Mouse (Mus musculus) left cerebral cortex, postnatal 36 days (tissue): ENCODE measurements at regions not wholly inside any gene's neighbourhood (a gene's known extent, or its start where the extent isn't known, plus 50 kb on each side); places are given as distances from the start of the nearest gene placed in this dataset.
"Not testable (repeated sequence)": the region's sequence is repeated elsewhere in the genome, so short reads cannot be mapped to it uniquely, and the experiment has no call there.

ENCODE experiments used
- DNase-seq, 2 experiments: peaks; one replicate each; pipeline ENCODE4 v3.0.0; 2021 to 2022; ENCODE audit warnings: low spot score in 2 of 2, mixed read lengths in 1 of 2
- intact Hi-C: fragments of 180-260 bp; cut with DNase I; formaldehyde crosslinking; loops from one replicate; pipeline ENCODE4 v1.15.1; 2025

DNA sequence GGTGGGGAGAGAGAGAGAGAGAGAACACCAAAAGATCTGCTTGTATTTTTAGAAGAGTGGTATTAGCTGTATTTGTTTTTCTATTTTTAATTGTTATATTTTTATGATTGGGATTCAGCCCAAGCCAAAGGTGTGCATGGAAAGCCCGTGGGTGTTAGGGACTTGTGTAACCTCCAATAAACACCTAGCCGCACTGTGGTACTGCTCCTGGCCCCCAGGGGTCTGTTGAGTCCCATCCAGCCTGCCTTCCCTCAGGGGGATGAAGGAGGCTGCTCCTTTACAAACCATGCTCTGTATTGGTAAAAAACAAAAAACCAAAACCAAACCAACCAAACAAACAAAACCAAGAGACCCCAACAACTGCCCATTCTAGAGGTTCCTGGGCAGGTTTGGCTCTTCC, 531.7 kb downstream of the Zfp704 start:
- DNase-seq: no peak
- intact Hi-C loops: loop anchor here (10.0 kb wide), 2 partner anchors 317 to 627 kb away; no protein-coding TSS in a partner anchor

DNA sequence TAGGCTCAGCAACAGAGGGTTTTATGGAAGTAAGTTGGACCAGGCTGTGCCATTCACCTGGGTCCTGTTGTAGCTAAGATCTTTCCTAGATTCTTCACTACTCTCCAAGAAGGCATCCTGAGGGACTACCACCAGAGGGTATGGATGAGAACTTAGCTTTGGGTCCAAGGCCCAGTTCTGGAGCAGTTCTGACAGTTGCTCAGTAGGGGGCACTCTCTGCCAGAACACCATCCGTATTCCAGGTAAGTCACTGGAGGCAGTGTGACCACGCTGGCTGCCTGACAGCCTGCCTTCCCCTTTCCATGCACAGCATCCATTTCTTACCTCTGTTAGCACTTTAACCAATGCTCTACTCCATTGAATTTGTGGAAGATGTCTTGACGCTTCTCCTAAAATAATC, 533.2 kb downstream of the Zfp704 start:
- intact Hi-C loops: loop anchor here (2.0 to 10.0 kb wide), 3 partner anchors 318 to 628 kb away; no protein-coding TSS in a partner anchor
- peak; percentile 55 to 66 for DNase-seq

DNA sequence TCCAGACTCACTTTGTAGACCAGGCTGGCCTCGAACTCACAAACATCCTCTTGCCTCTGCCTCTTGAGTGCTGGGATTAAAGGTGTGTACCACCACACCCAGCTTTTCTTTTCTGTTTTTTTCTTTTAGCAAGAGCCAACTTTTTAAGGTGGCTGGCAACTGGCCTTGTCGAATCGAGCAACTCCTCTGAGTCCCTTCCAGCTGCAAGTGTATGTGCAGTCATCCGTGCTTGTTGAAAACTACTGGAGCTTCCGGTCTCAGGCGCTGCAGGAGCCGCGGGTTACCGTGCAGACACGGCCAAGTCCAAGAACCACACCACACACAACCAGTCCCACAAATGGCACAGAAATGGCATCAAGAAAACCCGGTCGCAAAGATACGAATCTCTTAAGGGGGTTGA, 537.4 kb downstream of the Zfp704 start:
- intact Hi-C loops: loop anchor here (10.0 kb wide), 2 partner anchors 322 to 632 kb away; no protein-coding TSS in a partner anchor
- DNase-seq: not testable (repeated sequence)

DNA sequence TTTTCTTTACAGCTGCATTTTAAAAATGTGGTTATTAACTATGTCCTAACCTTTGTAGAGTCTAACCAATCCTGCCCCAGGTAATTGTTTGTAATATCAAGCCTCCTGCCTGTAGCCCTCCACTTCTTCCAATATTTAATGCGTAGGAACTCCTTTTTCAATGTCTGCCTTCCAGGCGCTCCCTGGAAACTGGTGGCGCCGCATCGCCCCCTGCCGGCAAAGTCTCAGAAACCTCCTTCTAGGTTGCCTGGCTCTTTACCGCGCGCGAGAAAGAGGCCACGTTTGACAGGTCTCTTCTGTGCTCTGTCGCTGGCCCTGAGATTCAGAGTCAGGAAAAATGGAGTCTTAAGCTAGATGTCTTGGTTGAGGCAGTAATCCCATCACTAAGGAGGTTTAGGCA, 542.8 kb downstream of the Zfp704 start:
- DNase-seq: peak; percentile 75 to 79
- intact Hi-C loops: loop anchor here (2.0 to 5.0 kb wide), 2 partner anchors 110 to 470 kb away; no protein-coding TSS in a partner anchor

DNA sequence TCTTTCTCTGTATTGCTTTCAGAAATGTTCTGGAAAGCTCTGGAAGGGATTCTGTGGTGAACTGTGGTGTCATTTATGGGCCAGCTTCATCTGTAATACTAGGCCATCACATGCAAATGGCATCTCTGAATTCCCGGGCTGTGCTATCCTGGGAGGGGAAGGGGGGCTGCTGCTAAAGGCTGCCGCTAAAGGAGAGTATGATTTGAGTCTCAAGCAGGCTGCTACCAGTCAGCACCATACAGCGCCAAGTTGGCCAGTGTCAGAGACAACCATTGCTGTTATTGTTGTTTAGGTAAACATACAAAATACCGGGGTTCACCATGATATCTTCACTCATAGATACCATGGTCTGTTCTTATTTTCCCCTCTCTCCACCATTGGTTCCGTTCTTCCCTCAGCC, 543.5 kb downstream of the Zfp704 start:
- intact Hi-C loops: loop anchor here (2.0 to 5.0 kb wide), 2 partner anchors 110 to 469 kb away; no protein-coding TSS in a partner anchor
- no peak for DNase-seq

DNA sequence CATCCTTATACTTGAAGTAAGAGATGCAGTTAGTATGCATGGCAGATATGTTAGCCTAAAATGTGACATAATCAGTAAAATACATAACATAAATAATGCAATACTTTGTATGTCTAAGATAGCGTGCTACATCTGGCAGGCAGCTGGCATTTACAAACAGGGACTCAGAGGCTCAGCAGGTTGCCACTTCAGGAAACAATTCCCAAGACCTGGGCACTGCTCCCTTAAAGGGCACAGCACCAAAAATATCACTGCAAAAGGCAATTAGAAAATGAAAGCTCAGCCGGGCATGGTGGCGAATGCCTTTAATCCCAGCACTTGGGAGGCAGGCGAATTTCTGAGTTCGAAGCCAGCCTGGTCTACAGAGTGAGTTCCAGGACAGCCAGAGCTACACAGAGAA, 544.0 kb downstream of the Zfp704 start:
- intact Hi-C loops: loop anchor here (2.0 to 5.0 kb wide), 3 partner anchors 101 to 469 kb away; no protein-coding TSS in a partner anchor
- no peak for DNase-seq

DNA sequence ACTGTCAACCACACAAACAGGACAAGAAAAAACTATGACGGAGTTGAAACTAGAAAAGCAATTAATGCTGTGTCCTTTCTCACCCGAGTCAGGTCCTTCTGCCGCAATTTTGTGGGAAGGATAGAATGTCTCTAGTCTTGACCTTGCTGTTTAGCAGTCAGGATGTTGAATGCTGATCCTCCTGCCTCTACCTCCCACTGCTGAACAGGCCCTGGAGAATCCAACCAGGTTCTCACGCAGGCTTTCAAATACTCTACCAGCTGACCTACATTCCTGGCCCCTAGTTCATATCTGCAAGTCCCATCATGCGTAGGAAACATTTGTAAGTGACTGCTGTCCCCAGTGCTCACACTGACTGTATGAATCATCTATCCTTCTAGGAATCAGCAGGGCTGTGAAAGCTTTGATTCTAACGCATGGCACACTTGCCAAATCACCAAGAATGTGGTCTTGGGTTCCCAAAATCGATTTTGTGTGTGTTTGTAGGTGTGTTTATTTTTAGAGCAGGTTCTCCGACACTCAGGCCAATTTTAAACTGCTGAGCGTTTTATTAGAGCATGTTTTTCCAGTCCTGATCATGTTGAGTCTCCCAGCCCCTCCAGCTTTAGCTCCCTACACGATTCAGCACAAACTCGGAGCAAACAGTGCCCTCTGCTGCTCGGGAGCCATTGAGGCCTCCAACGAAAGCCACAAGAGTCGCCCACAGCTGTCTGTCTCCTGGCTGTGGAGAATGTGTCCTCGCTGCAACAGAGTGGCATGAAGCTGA, 545.4 kb downstream of the Zfp704 start:
- intact Hi-C loops: loop anchor here (2.0 to 5.0 kb wide), 2 partner anchors 100 to 467 kb away; no protein-coding TSS in a partner anchor
- peak; percentile 37 to 53 for DNase-seq

DNA sequence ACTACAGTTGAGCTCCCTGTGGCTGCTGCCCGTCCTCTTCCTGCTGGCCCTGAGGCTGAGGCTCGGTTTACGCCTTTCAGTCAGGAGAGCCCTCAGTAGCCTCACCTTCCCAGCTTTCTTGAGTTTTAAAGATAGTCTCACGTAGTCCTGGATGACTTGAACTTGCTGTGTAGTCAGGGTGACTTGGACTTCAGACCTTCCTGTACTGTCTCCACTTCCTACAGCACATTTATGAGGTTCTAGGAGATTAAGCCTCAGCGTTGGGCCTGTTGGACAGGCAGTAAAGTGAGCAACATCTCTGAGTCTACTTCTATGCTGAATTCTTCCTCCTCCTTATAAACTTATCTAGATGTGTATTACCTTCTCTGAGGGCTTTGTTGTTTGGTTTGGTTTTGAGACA, 546.2 kb downstream of the Zfp704 start:
- intact Hi-C loops: loop anchor here (2.0 kb wide), 1 partner anchor 99 kb away; no protein-coding TSS in a partner anchor

DNA sequence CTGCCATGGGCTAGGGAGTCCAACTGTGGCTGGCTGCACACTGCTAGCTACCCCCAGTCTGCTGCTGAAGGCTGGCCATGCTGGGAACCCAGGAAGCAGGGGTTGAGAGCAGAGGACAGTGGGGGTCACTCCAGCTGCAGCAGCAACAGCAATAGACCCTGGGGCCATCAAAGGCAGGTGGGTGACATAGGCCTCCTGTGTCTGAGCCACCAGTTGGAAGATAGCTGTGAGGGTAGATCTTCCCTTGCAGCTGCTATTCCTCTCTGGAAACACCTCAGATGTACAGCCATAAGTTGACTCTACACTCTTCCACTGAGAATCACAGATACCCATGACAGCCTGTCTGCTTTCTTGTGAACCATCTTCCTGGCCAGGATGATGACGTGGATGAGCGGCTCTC, 548.5 kb downstream of the Zfp704 start:
- no peak for DNase-seq
- intact Hi-C loops: no loop called here

More for the DNA sequence above, 546.2 kb downstream of the Zfp704 start:
- no peak for DNase-seq

DNA sequence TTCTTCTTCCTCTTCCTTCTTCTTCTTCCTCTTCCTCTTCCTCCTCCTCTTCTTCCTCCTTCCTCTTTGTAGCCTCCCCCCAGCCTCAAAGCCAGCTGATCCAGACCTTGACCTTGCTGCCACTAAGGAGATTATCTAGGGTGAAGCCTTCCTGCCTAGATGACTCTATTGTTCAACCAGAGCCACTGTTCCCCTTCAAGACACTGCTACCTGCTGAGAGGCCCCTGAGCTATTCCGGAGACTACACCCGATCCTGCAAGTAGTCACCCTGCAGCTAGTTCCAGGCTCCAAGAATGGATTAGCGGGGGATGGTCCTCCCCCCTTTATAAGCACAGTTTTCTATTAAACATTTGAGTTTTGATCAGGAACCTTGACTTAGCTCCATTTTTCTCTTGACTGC, 552.2 kb downstream of the Zfp704 start:
- intact Hi-C loops, DNase-seq: not testable (repeated sequence)

DNA sequence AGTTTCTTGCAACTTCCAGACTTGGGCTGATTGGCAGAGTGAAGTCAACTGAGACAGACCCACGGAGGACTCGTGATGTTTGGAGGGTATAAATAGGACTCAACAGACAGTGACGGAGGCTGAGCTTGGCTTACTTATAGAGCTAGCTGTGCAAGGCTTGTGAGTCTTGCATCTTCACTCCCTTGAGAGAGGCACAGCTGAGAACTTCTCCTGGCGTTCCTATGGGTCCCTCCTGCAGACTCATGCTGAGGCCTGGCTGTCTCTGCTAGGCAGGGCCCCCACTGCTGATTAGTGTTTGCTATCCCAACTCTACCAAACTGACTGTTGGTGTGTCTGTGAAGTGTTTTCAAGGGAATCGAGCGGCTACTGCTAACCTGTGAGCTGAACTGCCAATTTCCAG, 553.0 kb downstream of the Zfp704 start:
- intact Hi-C loops: no loop called here
- DNase-seq: no peak

DNA sequence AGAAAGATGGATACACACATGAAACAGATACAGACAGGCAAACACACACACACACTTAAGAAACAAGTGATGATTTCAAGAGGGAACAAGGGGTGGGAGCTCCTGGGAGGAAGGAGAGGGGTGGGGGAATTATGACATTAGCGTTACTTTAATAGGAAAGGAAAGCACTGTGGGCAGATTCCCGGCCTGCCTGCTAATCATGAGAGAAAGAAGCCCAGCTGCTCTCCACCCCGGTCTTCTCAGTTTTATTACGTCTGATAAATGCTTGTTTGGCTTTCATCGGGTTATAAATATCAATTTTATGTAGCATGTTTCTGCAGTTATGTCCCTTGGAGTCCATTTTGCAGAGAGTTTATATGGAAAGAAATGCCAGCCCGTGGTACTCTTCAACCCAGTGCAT, 554.1 kb downstream of the Zfp704 start:
- DNase-seq: no peak
- intact Hi-C loops: no loop called here
